Mouse (Mus musculus) forebrain, embryonic 16.5 days (tissue): Measurements from ENCODE around the gene Abcb1b. TPM values are rescaled to one million over a fixed set of nuclear protein-coding genes. Genes with fewer than 3 reads are reported as not detected.

Experiments used
- ATAC-seq: fragments of 200-750 bp; cut with Nextera tagmentation; 2 replicates; pipeline ENCODE4 v1.8.0; 2017; ENCODE audit warnings: mild to moderate bottlenecking, moderate library complexity
- H3K27ac ChIP-seq: fragments of 300-500 bp; sonication (generic); 2 replicates; pipeline ENCODE4 v1.5.1; 2014; ENCODE audit warnings: low read length, control low read depth
- H3K27me3 ChIP-seq: fragments of 300-500 bp; sonication (generic); replicated peaks from 2 replicates; pipeline ENCODE4 v1.6.1; 2014; ENCODE audit warnings: low read length; ENCODE audit not compliant: control insufficient read depth, insufficient read depth
- H3K36me3 ChIP-seq: fragments of 300-500 bp; sonication (generic); 2 replicates; pipeline ENCODE4 v1.6.1; 2014; ENCODE audit not compliant: control insufficient read depth, insufficient read depth
- H3K4me1 ChIP-seq: fragments of 300-500 bp; sonication (generic); replicated peaks from 2 replicates; pipeline ENCODE4 v1.6.1; 2014; ENCODE audit warnings: low read length; ENCODE audit not compliant: control insufficient read depth, insufficient read depth
- H3K4me2 ChIP-seq: fragments of 300-500 bp; sonication (generic); 2 replicates; pipeline ENCODE4 v1.6.1; 2014; ENCODE audit warnings: mild to moderate bottlenecking, low read length, control low read depth
- H3K4me3 ChIP-seq: fragments of 300-500 bp; sonication (generic); replicated peaks from 2 replicates; pipeline ENCODE4 v1.5.1; 2014; ENCODE audit warnings: mild to moderate bottlenecking, low read length, control low read depth
- H3K9ac ChIP-seq: fragments of 300-500 bp; sonication (generic); replicated peaks from 2 replicates; pipeline ENCODE4 v1.6.1; 2014; ENCODE audit warnings: low read depth, low read length, control low read depth
- H3K9me3 ChIP-seq: fragments of 300-500 bp; sonication (generic); 2 replicates; pipeline ENCODE4 v1.6.1; 2016; ENCODE audit warnings: low read length; ENCODE audit not compliant: control insufficient read depth
- WGBS: fragments of 180-500 bp; shearing (Covaris S2); extraction: QIAGEN DNeasy Blood & Tissue Kit; methylation state at CpG from one replicate; pipeline ENCODE4 v1.1.7; 2014; 5-methylcytosine and 5-hydroxymethylcytosine counted together
- polyA plus RNA-seq: library from polyadenylated mRNA; unstranded; fragments of >200 nt; fragmentation: Nextera tagmentation; extraction: Ambion mirVana; gene quantifications from 2 replicates; pipeline ENCODE4 v1.2.1, GENCODE M21; 2015

Gene Abcb1b
- polyA plus RNA-seq, 1 experiment from 2014 or later = 0.94 TPM

DNA sequence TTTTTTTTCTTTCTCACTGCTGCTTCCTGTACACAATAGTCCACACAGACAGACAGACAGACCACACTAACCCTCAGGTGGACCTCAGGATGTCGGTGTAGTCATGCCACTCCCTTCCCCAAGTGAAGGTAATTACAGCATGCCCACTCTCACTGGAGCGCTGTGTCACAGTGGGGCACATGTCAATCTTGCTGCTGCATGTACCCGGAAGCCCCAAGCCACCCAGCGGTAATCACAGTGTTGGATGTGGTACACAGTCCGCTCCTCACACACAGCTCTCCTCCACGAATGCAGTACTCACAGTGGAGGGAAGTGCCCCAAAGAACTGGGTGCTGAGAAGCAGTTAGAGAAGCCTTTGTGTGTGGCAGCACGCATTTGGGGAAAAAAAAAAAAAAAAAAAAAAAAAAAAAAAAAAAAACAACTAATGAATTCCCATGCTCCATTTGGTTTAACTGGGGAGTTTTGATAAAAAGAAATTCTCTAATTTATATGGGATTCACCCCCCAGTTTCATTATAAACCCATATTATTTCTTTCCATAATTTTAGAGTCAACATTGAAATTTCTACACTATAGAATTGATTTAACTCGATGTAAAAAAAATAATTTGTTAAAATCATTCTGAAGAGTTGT is 113.7 kb downstream of the Abcb1b start:
- no peaks in the 10 kb centered on the region for H3K4me1 ChIP-seq
- WGBS = 77% methylated on average over 8 of the region's 8 CpGs
- H3K27me3 ChIP-seq = no peaks in the 10 kb centered on the region

More for the DNA sequence above, 113.7 kb downstream of the Abcb1b start:
- no peak for ATAC-seq
- no peak overlapping the region for H3K9ac ChIP-seq
- H3K9me3 ChIP-seq = no peaks in the 10 kb centered on the region
- H3K27ac ChIP-seq = no peak overlapping the region
- no peak overlapping the region for H3K4me2 ChIP-seq
- H3K4me3 ChIP-seq = no peak overlapping the region
- no peaks in the 10 kb centered on the region for H3K36me3 ChIP-seq

Other genes starting within 250 kb of the Abcb1b start
- gene Rundc3b, start 175.2 kb upstream of the Abcb1b start, polyA plus RNA-seq = 36.3 and 37.2 TPM in 2 replicates
- gene Abcb1a, start 138.1 kb upstream of the Abcb1b start, polyA plus RNA-seq = 1.4 and 2.0 TPM in 2 replicates
- gene Abcb4, start 95.6 kb downstream of the Abcb1b start, polyA plus RNA-seq = 0.51 and 0.76 TPM in 2 replicates
- gene Crot, start 199.2 kb downstream of the Abcb1b start, polyA plus RNA-seq = 19.6 and 24.9 TPM in 2 replicates